ENCODE assay signal across 8 mouse cellular contexts in the genomic region with DNA sequence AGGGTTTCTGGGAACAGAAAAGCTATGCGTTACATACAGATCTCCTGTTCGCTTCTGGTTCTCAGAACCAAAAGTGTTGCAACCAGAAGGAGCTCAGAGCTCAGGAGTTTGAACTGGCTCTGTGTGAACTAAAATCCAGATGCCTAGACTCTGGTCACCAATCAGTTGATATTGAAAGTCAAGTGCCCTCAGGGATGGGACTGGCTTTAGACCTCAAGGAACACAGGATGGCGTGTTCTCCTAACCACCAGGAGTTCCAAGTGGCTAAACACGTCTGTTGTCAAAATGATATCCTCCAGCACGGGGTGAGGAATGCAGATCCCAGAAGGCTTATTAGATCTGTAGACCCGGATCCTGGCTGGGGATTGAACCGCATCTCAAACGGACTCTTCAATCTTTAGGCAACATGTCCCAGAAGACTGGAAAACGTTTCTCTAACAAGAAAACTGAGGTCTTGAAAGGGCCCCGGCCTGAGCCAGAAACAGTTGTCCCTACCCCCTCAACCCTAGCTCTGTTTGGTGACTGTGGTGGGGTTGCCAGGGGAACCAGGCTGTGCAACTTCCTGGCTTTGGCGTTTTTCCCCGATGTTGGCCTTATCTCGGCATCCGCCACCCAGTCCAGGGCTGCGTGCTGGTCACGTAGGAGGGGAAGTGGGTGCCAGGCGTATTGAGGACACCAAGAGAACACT. TPM values are rescaled to one million over a fixed set of nuclear protein-coding genes. Genes with fewer than 3 reads are reported as not detected.
DNase-seq lines count a peak whose midpoint lies in the region; ATAC-seq and TF ChIP-seq lines count a peak whose summit lies in the region.

No protein-coding gene starts in this region.

- intact Hi-C loops in heart, postnatal 36 days (cut with DNase I) = loop anchor here (1.0 kb wide), 1 partner anchor 11 kb away; no protein-coding TSS in a partner anchor
- intact Hi-C loops in left cerebral cortex, postnatal 36 days (cut with DNase I) = no loop called here

- TF ChIP-seq CTCF in layer of hippocampus, adult 2 months (conservative IDR thresholded peaks at IDR 0.05) = no peak
- TF ChIP-seq CTCF in liver, adult 2 months (IDR thresholded peaks at IDR 0.05; ENCODE audit: low read depth, low read length) = no peak

- H3K36me3 ChIP-seq in liver, adult 2 months (ENCODE audit: control insufficient read depth, insufficient read depth, low read length) = no peaks in the 10 kb centered on the region
- no peaks in the 10 kb centered on the region for H3K36me3 ChIP-seq in neural tube, embryonic 15.5 days

- WGBS in liver, adult 2 months = 55% methylated on average over 17 of the region's 17 CpGs
- 72% methylated on average over 17 of the region's 17 CpGs for WGBS in neural tube, embryonic 15.5 days

- H3K9me3 ChIP-seq in neural tube, embryonic 15.5 days (replicated peaks) = no peaks in the 10 kb centered on the region

- H3K4me2 ChIP-seq in neural tube, embryonic 15.5 days = no peak overlapping the region; the same call in 1 of the 2 replicates

- no peak for ATAC-seq in neural tube, embryonic 15.5 days (ENCODE audit: low FRiP score)

- no peak overlapping the region for H3K4me3 ChIP-seq in layer of hippocampus, adult 2 months
- H3K4me3 ChIP-seq in liver, adult 2 months (ENCODE audit: insufficient read depth, low read depth, low read length) = no peak overlapping the region
- no peak overlapping the region for H3K4me3 ChIP-seq in neural tube, embryonic 15.5 days (replicated peaks)

- no peak for DNase-seq in layer of hippocampus, adult 2 months (ENCODE audit: low spot score in 2 of 2)
- no peak for DNase-seq in layer of hippocampus, adult 8-10 months (ENCODE audit: low spot score in 2 of 2)
- DNase-seq in brain, adult 2 months (ENCODE audit: low read depth, low spot score) = peak; percentile 60
- peak; percentile 79 to 82 for DNase-seq in heart, postnatal 36 days
- peak; percentile 30 for DNase-seq in liver, adult 2 months (ENCODE audit: extremely low read depth, low read depth, low spot score)
- no peak for DNase-seq in right cerebral cortex, postnatal 36 days (ENCODE audit: low spot score in 2 of 2)
- no peak for DNase-seq in left cerebral cortex, postnatal 36 days (ENCODE audit: low spot score in 2 of 2)

- no peak overlapping the region for H3K9ac ChIP-seq in liver, adult 2 months (ENCODE audit: low read depth, low read length)
- no peak overlapping the region for H3K9ac ChIP-seq in neural tube, embryonic 15.5 days (replicated peaks)

- H3K27me3 ChIP-seq in liver, adult 2 months (ENCODE audit: control insufficient read depth, insufficient read depth, low read length) = no peaks in the 10 kb centered on the region
- no peaks in the 10 kb centered on the region for H3K27me3 ChIP-seq in neural tube, embryonic 15.5 days (replicated peaks)

- H3K4me1 ChIP-seq in liver, adult 2 months (ENCODE audit: control insufficient read depth, insufficient read depth, low read length) = peaks cover 20% of the 10 kb centered on the region
- H3K4me1 ChIP-seq in neural tube, embryonic 15.5 days = peaks cover 16% of the 10 kb centered on the region; the same call in 1 of the 2 replicates

- TF ChIP-seq POLR2A in liver, adult 2 months (IDR thresholded peaks at IDR 0.05; ENCODE audit: extremely low read depth, insufficient read depth, low read length) = no peak

- peak overlapping the region; percentile 70 for H3K27ac ChIP-seq in layer of hippocampus, adult 2 months
- peak overlapping the region; percentile 77 for H3K27ac ChIP-seq in liver, adult 2 months (replicated peaks; ENCODE audit: insufficient read depth, low read depth, low read length)
- H3K27ac ChIP-seq in neural tube, embryonic 15.5 days (replicated peaks) = peak overlapping the region; percentile 33

- no peaks in the 10 kb centered on the region for H3K79me2 ChIP-seq in liver, adult 2 months (ENCODE audit: control insufficient read depth, insufficient read depth, low read length)

RNA-seq across cellular contexts. Expression of gene Cfap45, which starts 6.9 kb away (rescaled TPM):
- total RNA-seq in layer of hippocampus, adult 2 months (2021) = 1 to 10 TPM; 4.2 to 4.8 TPM
- 1 to 10 TPM; 4.7 to 7.4 (median 5.6) TPM for total RNA-seq in layer of hippocampus, adult 8-10 months (2022)
- total RNA-seq in heart, postnatal 36 days (2021) = under 1 TPM; 0.14 to 0.92 TPM
- 0.09 and 0.13 TPM in 2 replicates for total RNA-seq in liver, adult 2 months (2014; rRNA removed)
- 0.39 TPM in 1 of 2 replicates, not detected in the other for polyA plus RNA-seq in liver, adult 2 months (2012; rRNA removed)
- polyA plus RNA-seq in neural tube, embryonic 15.5 days (2015; fragmentation: Nextera tagmentation; extraction: Ambion mirVana) = 3.8 and 4.3 TPM in 2 replicates
- total RNA-seq in left cerebral cortex, postnatal 36 days (2021) = 1 to 10 TPM; 3.4 to 4.0 TPM

RNA-seq across cellular contexts. Expression of gene Tagln2, which starts 13.8 kb away (rescaled TPM):
- 10 to 100 TPM in 1 of 2 experiments, 1 to 10 TPM in 1; 7.9 to 13.1 TPM for total RNA-seq in layer of hippocampus, adult 2 months (2021)
- 10 to 100 TPM; 11.7 to 21.0 (median 16.7) TPM for total RNA-seq in layer of hippocampus, adult 8-10 months (2022)
- total RNA-seq in heart, postnatal 36 days (2021) = 10 to 100 TPM; 71.9 to 78.4 TPM
- 14.9 and 18.7 TPM in 2 replicates for total RNA-seq in liver, adult 2 months (2014; rRNA removed)
- polyA plus RNA-seq in liver, adult 2 months (2012; rRNA removed) = 22.3 and 25.6 TPM in 2 replicates
- polyA plus RNA-seq in neural tube, embryonic 15.5 days (2015; fragmentation: Nextera tagmentation; extraction: Ambion mirVana) = 140 and 198 TPM in 2 replicates
- 10 to 100 TPM in 1 of 2 experiments, 1 to 10 TPM in 1; 10.0 to 11.6 TPM for total RNA-seq in left cerebral cortex, postnatal 36 days (2021)

RNA-seq across cellular contexts. Expression of gene Igsf9, which starts 32.1 kb away (rescaled TPM):
- 1 to 10 TPM; 5.7 to 9.2 TPM for total RNA-seq in layer of hippocampus, adult 2 months (2021)
- total RNA-seq in layer of hippocampus, adult 8-10 months (2022) = 1 to 10 TPM; 4.1 to 6.6 (median 5.3) TPM
- total RNA-seq in heart, postnatal 36 days (2021) = under 1 TPM; 0.75 to 0.76 TPM
- total RNA-seq in liver, adult 2 months (2014; rRNA removed) = 0.27 and 0.28 TPM in 2 replicates
- 0.55 and 0.80 TPM in 2 replicates for polyA plus RNA-seq in liver, adult 2 months (2012; rRNA removed)
- polyA plus RNA-seq in neural tube, embryonic 15.5 days (2015; fragmentation: Nextera tagmentation; extraction: Ambion mirVana) = 38.9 TPM in 2 replicates
- 10 to 100 TPM in 1 of 2 experiments, 1 to 10 TPM in 1; 8.4 to 11.2 TPM for total RNA-seq in left cerebral cortex, postnatal 36 days (2021)

RNA-seq across cellular contexts. Expression of gene Slamf9, which starts 38.5 kb away (rescaled TPM):
- total RNA-seq in layer of hippocampus, adult 2 months (2021) = under 1 TPM in 1 of 2 experiments, not detected in 1; 0.38 TPM
- 1 to 10 TPM in 2 of 4 experiments, not detected in 2; 7.5 to 8.6 TPM for total RNA-seq in layer of hippocampus, adult 8-10 months (2022)
- total RNA-seq in heart, postnatal 36 days (2021) = 1 to 10 TPM; 1.1 to 1.5 TPM
- 0.87 and 0.92 TPM in 2 replicates for total RNA-seq in liver, adult 2 months (2014; rRNA removed)
- polyA plus RNA-seq in liver, adult 2 months (2012; rRNA removed) = 0.17 and 0.53 TPM in 2 replicates
- 0.36 and 0.38 TPM in 2 replicates for polyA plus RNA-seq in neural tube, embryonic 15.5 days (2015; fragmentation: Nextera tagmentation; extraction: Ambion mirVana)
- under 1 TPM; 0.49 to 0.82 TPM for total RNA-seq in left cerebral cortex, postnatal 36 days (2021)

RNA-seq across cellular contexts. Expression of gene Vsig8, which starts 42.1 kb away (rescaled TPM):
- total RNA-seq in layer of hippocampus, adult 2 months (2021) = under 1 TPM; 0.41 to 0.61 TPM
- total RNA-seq in layer of hippocampus, adult 8-10 months (2022) = under 1 TPM in 3 of 4 experiments, not detected in 1; 0.56 to 0.71 (median 0.64) TPM
- total RNA-seq in heart, postnatal 36 days (2021) = not detected
- total RNA-seq in liver, adult 2 months (2014; rRNA removed) = 0.07 TPM in 1 of 2 replicates, not detected in the other
- polyA plus RNA-seq in liver, adult 2 months (2012; rRNA removed) = not detected in 2 replicates
- 1.4 and 1.9 TPM in 2 replicates for polyA plus RNA-seq in neural tube, embryonic 15.5 days (2015; fragmentation: Nextera tagmentation; extraction: Ambion mirVana)
- under 1 TPM in 1 of 2 experiments, not detected in 1; 0.47 TPM for total RNA-seq in left cerebral cortex, postnatal 36 days (2021)

Comparison
In these comparisons a context has a peak if more than half of its experiments do, and no peak if none do; other contexts are left out.
1. DNase-seq: peak in brain, adult 2 months (single experiment), heart, postnatal 36 days (2 of 2) and liver, adult 2 months (single experiment); none in layer of hippocampus, adult 2 months (0 of 2), layer of hippocampus, adult 8-10 months (0 of 2), right cerebral cortex, postnatal 36 days (0 of 2) and left cerebral cortex, postnatal 36 days (0 of 2).
2. Peak in every context shown above with its lines, with median percentiles within 50 percentile points of each other: H3K27ac ChIP-seq.